7 mouse cellular contexts compared by ENCODE assay signal in the genomic region with DNA sequence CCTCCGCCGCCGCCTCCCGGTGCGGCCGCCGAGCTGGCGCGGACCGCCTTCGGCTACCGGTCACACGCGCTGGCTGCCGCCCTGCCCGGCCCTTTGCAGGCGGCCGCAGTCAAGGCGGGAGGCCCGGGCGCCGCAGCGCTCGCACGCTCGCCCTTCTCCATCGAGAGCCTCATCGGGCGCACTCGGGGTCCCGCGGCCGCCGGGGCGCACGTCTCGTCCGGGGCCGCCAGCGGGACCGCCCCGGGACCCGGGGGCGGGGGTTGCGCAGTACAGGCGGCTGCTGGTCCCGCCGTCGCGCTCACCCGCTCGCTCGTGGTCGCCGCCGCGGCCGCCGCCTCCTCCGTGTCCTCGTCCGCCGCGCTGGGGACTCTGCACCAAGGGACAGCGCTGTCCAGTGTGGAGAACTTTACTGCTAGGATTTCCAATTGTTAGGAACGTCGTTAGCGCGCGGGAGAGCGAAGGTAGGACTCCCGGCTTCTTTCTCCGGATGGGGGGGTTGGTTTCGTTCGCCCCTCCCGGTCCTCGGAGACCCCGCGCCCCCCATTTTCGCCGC. TPM values are rescaled to one million over a fixed set of nuclear protein-coding genes. Genes with fewer than 3 reads are reported as not detected.
DNase-seq lines count a peak whose midpoint lies in the region; ATAC-seq and TF ChIP-seq lines count a peak whose summit lies in the region.

No protein-coding gene starts in this region.

- WGBS in thymus, adult 2 months = 4% methylated on average over 80 of the region's 81 CpGs
- WGBS in embryonic facial prominence, embryonic 15.5 days = under 1% methylated on average over 77 of the region's 81 CpGs
- WGBS in intestine, embryonic 14.5 days = under 1% methylated on average over 78 of the region's 81 CpGs

- peak overlapping the region; percentile 15 for H3K9ac ChIP-seq in embryonic facial prominence, embryonic 15.5 days
- 0 out of 2 replicates have a peak overlapping the region, but pooled peaks have one; percentile 10 for H3K9ac ChIP-seq in intestine, embryonic 14.5 days (ENCODE audit: low read length)

- no peaks in the 10 kb centered on the region for H3K9me3 ChIP-seq in embryonic facial prominence, embryonic 15.5 days (replicated peaks)
- no peaks in the 10 kb centered on the region for H3K9me3 ChIP-seq in intestine, embryonic 14.5 days (ENCODE audit: control insufficient read depth, low read length)

- no peak overlapping the region for H3K4me3 ChIP-seq in thymus, adult 2 months (ENCODE audit: control insufficient read depth, insufficient read depth, low read length)
- H3K4me3 ChIP-seq in embryonic facial prominence, embryonic 15.5 days (replicated peaks) = peak overlapping the region; percentile 45
- peak overlapping the region; percentile 41 for H3K4me3 ChIP-seq in intestine, embryonic 14.5 days (ENCODE audit: low read depth, low read length)

- no peaks in the 10 kb centered on the region for H3K36me3 ChIP-seq in thymus, adult 2 months (ENCODE audit: control insufficient read depth, insufficient read depth, low read length)
- H3K36me3 ChIP-seq in embryonic facial prominence, embryonic 15.5 days = no peaks in the 10 kb centered on the region
- H3K36me3 ChIP-seq in intestine, embryonic 14.5 days (ENCODE audit: control insufficient read depth, insufficient read depth, low read length) = no peaks in the 10 kb centered on the region

- H3K4me1 ChIP-seq in thymus, adult 2 months (replicated peaks; ENCODE audit: control insufficient read depth, insufficient read depth, low read length) = peaks cover 11% of the 10 kb centered on the region
- peaks cover 24% of the 10 kb centered on the region for H3K4me1 ChIP-seq in embryonic facial prominence, embryonic 15.5 days
- H3K4me1 ChIP-seq in intestine, embryonic 14.5 days (replicated peaks; ENCODE audit: control insufficient read depth, insufficient read depth, low read length) = peaks cover 21% of the 10 kb centered on the region

- H3K27ac ChIP-seq in thymus, adult 2 months (ENCODE audit: control insufficient read depth, insufficient read depth, low read length) = no peak overlapping the region
- no peak overlapping the region for H3K27ac ChIP-seq in embryonic facial prominence, embryonic 15.5 days (replicated peaks)
- H3K27ac ChIP-seq in intestine, embryonic 14.5 days (ENCODE audit: low read depth) = no peak overlapping the region

- H3K27me3 ChIP-seq in thymus, adult 2 months (ENCODE audit: control insufficient read depth, insufficient read depth, low read length) = peaks cover 34% of the 10 kb centered on the region
- peaks cover 88% of the 10 kb centered on the region for H3K27me3 ChIP-seq in embryonic facial prominence, embryonic 15.5 days
- peaks cover 98% of the 10 kb centered on the region for H3K27me3 ChIP-seq in intestine, embryonic 14.5 days (replicated peaks; ENCODE audit: control insufficient read depth, insufficient read depth, low read length)

- no peak for TF ChIP-seq CTCF in thymus, adult 2 months (IDR thresholded peaks at IDR 0.05; ENCODE audit: borderline replicate concordance, control insufficient read depth, extremely low read depth, insufficient read depth, low read length, poor library complexity)

- TF ChIP-seq POLR2A in thymus, adult 2 months (IDR thresholded peaks at IDR 0.05; ENCODE audit: control insufficient read depth, extremely low read depth, insufficient read depth, low read length, poor library complexity) = no peak

- H3K4me2 ChIP-seq in embryonic facial prominence, embryonic 15.5 days (replicated peaks) = peak overlapping the region; percentile 77
- peak overlapping the region; percentile 74 for H3K4me2 ChIP-seq in intestine, embryonic 14.5 days (ENCODE audit: low read length)

- ATAC-seq in embryonic facial prominence, embryonic 15.5 days (ENCODE audit: insufficient number of reproducible peaks, low FRiP score, low TSS enrichment, low read depth) = no peak
- ATAC-seq in intestine, embryonic 14.5 days (replicated peaks; ENCODE audit: low FRiP score, low TSS enrichment, low read depth) = 0 out of 2 replicates have a peak, but pooled peaks have one; percentile 22

- DNase-seq in thymus, postnatal 4 days = peak; percentile 36
- DNase-seq in thymus, adult 2 months = no peak
- DNase-seq in intestine, embryonic 14.5 days (ENCODE audit: low spot score) = peak; percentile 78
- peak; percentile 21 for DNase-seq in lung, postnatal 14 days
- no peak for DNase-seq in frontal cortex, postnatal 14 days (ENCODE audit: low spot score in 2 of 2)
- DNase-seq in layer of hippocampus, postnatal 10 days (ENCODE audit: low spot score in 2 of 2) = no peak

RNA-seq across cellular contexts. Expression of a gene that starts 1.6 kb away (rescaled TPM):
- 0.03 TPM in 2 replicates for polyA plus RNA-seq in thymus, adult 2 months (2012; rRNA removed)
- 3.0 and 3.1 TPM in 2 replicates for polyA plus RNA-seq in embryonic facial prominence, embryonic 15.5 days (2015; fragmentation: Nextera tagmentation; extraction: Ambion mirVana)
- polyA plus RNA-seq in intestine, embryonic 14.5 days (2014; fragmentation: Nextera tagmentation; extraction: Ambion mirVana) = not detected in 2 replicates
- total RNA-seq in layer of hippocampus, postnatal 10 days (2021) = 1 to 10 TPM; 1.5 to 1.6 TPM

RNA-seq across cellular contexts. Expression of a gene that starts 38.8 kb away (rescaled TPM):
- 200 and 204 TPM in 2 replicates for polyA plus RNA-seq in thymus, adult 2 months (2012; rRNA removed)
- polyA plus RNA-seq in embryonic facial prominence, embryonic 15.5 days (2015; fragmentation: Nextera tagmentation; extraction: Ambion mirVana) = 628 and 630 TPM in 2 replicates
- 708 and 729 TPM in 2 replicates for polyA plus RNA-seq in intestine, embryonic 14.5 days (2014; fragmentation: Nextera tagmentation; extraction: Ambion mirVana)
- 100 to 1,000 TPM; 240 to 268 TPM for total RNA-seq in layer of hippocampus, postnatal 10 days (2021)

Comparison
In these comparisons a context has a peak if more than half of its experiments do, and no peak if none do; other contexts are left out.
1. DNase-seq: peak in thymus, postnatal 4 days (single experiment), intestine, embryonic 14.5 days (single experiment) and lung, postnatal 14 days (single experiment); none in thymus, adult 2 months (single experiment), frontal cortex, postnatal 14 days (0 of 2) and layer of hippocampus, postnatal 10 days (0 of 2).